Mouse (Mus musculus) common myeloid progenitor, adult 5-6 weeks (primary cell): Measurements from ENCODE around the gene Nfib. TPM values are rescaled to one million over a fixed set of nuclear protein-coding genes. Genes with fewer than 3 reads are reported as not detected.

ENCODE experiments used
- ATAC-seq: replicated peaks from 2 replicates; pipeline ENCODE4 v1.8.0; 2016; ENCODE audit warnings: low read depth, mild to moderate bottlenecking, moderate TSS enrichment, inconsistent platforms; ENCODE audit not compliant: poor library complexity, severe bottlenecking
- total RNA-seq: library from RNA; stranded (forward); fragments of 200-1000, 187-1606 nt; gene quantifications from 2 replicates; pipeline ENCODE4 v1.2.3, GENCODE M21; 2017

Gene Nfib
- total RNA-seq, 1 experiment from 2014 or later: not detected

DNA sequence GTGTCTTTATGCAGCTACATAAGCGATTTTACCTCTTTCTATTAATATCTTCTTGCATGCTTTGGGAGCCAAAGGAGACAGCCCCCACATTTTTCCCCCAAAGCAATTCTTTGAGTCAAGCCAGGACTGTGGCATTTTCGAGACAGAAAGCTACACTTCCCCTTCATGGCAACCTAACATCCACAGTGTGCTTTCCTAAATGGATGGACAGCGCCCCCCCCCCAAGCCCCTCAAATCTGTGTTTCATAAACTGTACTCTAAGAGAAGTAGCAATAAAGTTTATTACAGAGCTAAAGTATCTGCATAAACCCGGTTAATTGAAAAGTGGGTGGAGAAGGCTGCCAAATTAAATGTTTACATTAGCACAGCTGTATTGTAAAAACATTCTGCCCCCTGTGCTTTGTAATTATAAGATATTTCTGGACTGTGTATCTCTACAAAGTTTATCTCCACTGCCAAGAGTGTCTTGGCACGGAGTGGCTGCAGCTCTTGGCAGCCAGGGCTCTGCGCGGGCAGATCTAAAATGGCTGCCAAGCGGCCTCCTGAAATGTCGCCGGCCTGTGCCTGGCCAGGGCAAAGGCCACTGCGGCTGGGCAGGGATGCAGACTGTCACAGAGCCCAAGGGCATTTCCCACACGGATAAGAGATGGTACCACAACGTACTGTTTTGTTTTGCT lies 301.4 kb downstream of the Nfib start:
- ATAC-seq: no peak

- ATAC-seq: no peak
Observed at GRCm38 (mm10) chr4:82402666-82403065, 302.9 kb downstream of the Nfib start.

DNA sequence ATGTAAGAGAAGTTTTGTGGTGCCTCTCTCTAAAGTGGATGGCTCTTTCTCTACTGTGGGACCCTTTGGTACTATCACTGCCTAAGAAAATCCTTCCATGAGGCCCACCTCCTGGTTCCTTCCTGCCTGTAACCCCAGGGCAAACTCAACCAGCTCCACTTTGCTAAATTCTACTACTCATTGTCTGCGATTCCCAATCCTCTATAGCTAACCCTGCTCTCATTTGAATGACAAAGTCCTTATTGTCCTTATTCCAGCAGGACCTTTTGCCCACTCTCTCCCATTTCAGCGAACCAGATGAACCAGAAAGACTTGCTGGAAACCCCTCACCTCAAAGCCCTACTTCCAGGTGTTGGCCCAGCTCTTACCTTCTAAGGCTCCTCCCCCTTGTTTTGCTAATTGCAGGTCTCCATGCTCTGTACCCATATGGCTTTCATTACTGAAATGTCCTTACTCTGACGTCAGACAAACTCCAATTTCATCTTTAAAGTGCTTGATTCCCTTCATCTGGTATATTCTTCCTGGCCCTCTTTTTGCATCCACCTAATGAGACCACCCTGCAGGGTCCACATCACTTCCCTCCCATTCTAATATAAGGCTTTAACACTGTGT lies 304.0 kb downstream of the Nfib start:
- no peak for ATAC-seq

DNA sequence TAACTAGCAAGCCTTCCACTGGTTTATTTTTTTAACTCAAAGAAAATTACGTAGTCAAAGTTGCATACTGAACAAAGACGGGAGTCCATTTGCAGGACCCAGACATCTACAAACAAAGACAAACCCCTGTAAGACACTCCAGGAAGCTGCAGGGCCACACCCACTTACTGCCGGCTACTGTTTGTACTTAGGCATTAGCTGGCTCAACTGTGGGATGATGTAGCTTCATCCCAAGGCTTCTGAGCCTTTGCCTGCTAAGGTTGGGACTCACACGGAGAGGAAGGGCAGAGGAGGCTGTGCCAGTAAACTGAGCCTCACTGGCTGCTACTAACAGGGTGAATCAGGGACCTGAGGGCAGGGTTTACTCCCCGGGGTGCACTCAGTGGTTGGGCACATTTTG lies 305.0 kb downstream of the Nfib start:
- ATAC-seq: no peak

GRCm38 (mm10) chr4:82399406-82400380 lies 305.9 kb downstream of the Nfib start:
- ATAC-seq: no peak

GRCm38 (mm10) chr4:82398282-82398681 lies 307.3 kb downstream of the Nfib start:
- no peak for ATAC-seq

- no peak for ATAC-seq
Observed at GRCm38 (mm10) chr4:82396805-82397204, 308.7 kb downstream of the Nfib start.

- ATAC-seq: no peak
Observed at GRCm38 (mm10) chr4:82396003-82396402, 309.5 kb downstream of the Nfib start.

DNA sequence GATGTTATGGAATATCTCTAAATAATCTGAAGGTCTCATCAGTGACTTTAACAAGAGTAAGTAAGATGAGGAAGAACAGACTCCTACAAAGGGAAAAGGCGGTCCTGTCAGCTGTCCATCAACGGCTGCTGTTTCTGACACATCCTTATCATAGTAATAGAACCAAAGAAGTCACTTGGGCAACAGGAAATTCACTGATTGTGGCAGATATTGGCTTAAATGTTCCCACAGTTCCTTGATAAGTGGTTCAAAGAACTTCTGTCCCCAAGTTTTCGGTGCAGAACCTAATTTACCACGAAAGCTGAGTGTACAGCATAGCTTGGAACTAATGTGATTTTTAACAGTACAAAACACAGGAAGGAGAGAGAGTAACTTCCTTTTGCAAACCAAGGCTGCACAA lies 311.2 kb downstream of the Nfib start:
- no peak for ATAC-seq

DNA sequence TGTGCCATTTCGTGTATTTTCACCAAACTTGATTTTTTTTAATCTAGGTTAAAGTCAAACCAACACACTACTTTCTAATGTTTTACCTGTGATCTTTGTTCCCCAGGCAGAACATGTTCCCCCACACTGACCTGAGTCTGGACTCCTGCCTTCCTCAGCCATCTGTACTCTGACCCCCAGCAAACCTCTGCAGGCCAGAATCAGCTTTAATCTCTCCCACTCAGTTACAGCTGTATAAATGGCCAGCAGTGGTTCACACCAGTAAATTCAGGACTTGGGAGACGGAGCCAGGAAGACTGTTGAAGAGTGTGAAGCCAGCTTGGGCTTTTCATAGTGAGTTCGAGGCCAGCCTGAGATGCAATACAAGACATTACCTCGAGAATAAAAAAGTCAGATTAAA lies 312.5 kb downstream of the Nfib start:
- no peak for ATAC-seq

- no peak for ATAC-seq
Observed at GRCm38 (mm10) chr4:82392496-82392895, 313.1 kb downstream of the Nfib start.

GRCm38 (mm10) chr4:82391726-82392472 lies 313.7 kb downstream of the Nfib start:
- no peak for ATAC-seq

GRCm38 (mm10) chr4:82390545-82390944 lies 315.0 kb downstream of the Nfib start:
- no peak for ATAC-seq

DNA sequence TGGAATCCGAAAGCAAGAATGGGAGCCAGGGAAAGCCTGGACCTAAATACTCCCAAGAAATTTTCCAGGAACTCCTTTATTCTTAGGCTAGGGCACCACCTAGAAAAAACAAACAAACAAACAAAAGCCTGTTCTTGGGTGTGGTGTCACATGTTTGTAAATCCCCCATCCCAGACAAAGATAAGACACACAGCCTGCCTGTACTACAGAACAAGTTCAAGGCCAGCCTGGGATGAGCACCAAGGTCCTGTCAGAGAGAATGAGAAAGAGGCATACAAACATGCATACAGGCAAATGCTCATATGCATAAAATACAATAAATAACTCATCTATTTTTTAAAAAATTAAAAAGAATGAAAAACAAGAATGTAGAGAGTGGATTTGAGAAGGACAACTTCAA lies 315.7 kb downstream of the Nfib start:
- no peak for ATAC-seq

DNA sequence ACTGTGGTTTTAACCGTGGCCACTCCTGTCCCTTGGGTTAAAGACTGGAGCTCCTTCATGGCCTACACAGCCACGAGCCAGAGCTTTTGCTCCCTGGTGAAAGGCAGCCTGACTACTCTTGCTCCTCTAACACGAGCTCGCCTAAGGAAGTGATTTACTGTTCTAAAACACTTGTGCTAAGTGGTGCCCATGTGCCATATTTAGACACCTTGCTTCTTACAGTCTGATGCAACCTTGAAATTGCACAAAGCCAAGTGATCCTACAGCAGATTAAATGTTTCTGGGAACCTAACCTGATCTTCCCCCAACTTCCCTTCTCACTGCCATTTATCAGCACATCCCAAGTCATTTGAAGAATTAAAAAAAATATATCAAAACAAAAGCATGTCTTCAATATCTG lies 317.9 kb downstream of the Nfib start:
- ATAC-seq: no peak

- ATAC-seq: no peak
Observed at GRCm38 (mm10) chr4:82386222-82386993, 319.1 kb downstream of the Nfib start.

GRCm38 (mm10) chr4:82385638-82386037 lies 319.9 kb downstream of the Nfib start:
- no peak for ATAC-seq

DNA sequence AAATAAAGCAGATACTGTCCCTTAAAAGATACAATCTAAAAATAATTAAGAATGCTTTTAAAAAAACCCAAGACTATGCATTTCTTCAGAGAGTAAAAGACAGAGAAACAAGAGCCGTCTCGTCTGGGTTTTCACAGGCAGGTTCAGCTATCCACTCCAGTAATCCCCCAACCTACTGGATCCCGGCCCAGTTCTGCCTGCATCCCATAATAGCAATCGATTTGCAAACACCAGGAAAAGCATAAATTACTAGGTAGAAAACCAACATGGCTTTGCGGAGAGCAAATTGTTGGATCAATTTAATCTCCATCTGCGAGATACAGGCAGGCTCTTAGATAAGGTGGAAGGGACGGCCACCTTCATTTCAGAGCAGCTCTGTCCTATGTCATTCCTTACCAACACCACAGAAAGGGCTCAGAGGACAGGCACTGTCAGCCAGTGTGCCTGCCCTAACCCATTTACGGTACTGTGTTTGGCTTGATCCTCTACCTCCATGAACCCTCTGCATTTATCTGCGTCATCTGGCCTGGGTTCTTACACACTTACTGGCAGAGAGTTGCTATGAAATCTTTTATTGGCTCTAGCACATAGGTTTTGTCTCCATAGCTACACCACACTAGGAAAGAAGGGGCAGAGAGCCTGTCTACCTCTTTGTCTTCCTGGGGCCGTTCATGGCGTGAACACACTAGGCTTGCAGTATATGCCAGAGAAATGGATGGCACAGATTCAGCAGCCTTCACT lies 321.4 kb downstream of the Nfib start:
- ATAC-seq: no peak

GRCm38 (mm10) chr4:82383346-82383745 lies 322.2 kb downstream of the Nfib start:
- ATAC-seq: no peak
